Mouse (Mus musculus): ENCODE results near the gene Anxa2. TPM values are rescaled to one million over a fixed set of nuclear protein-coding genes. Genes with fewer than 3 reads are reported as not detected.

Gene Anxa2
- polyA plus RNA-seq (2017; shearing (Covaris generic)): 100 to 1,000 TPM; 237 to 239 TPM

GRCm38 (mm10) chr9:69453066-69453900, at the start of gene Anxa2:
TSS of gene Anxa2 (plus strand) at chr9:69453620.
- peak; percentile 51 for ATAC-seq

- no peak for ATAC-seq
These were observed 48.7 kb upstream of the Anxa2 start for GRCm38 (mm10) chr9:69404671-69405070.

GRCm38 (mm10) chr9:69419476-69419875, 33.9 kb upstream of the Anxa2 start:
- ATAC-seq: no peak

GRCm38 (mm10) chr9:69430531-69430930, 22.9 kb upstream of the Anxa2 start:
- no peak for ATAC-seq

- no peak for ATAC-seq
These were observed 21.4 kb upstream of the Anxa2 start for GRCm38 (mm10) chr9:69431863-69432555.

- ATAC-seq: no peak
These were observed 18.2 kb upstream of the Anxa2 start for GRCm38 (mm10) chr9:69435194-69435593.

- no peak for ATAC-seq
These were observed 17.8 kb upstream of the Anxa2 start for GRCm38 (mm10) chr9:69435662-69436061.

GRCm38 (mm10) chr9:69439805-69440357, 13.5 kb upstream of the Anxa2 start:
- no peak for ATAC-seq

- ATAC-seq: peak; percentile 60
These were observed 10.9 kb upstream of the Anxa2 start for GRCm38 (mm10) chr9:69442471-69443038.

- ATAC-seq: no peak
These were observed 10.2 kb upstream of the Anxa2 start for GRCm38 (mm10) chr9:69443203-69443602.

GRCm38 (mm10) chr9:69448801-69449200, 4.6 kb upstream of the Anxa2 start:
- no peak for ATAC-seq

GRCm38 (mm10) chr9:69450636-69451035, 2.8 kb upstream of the Anxa2 start:
- ATAC-seq: no peak

- ATAC-seq: no peak
These were observed 1.3 kb upstream of the Anxa2 start for GRCm38 (mm10) chr9:69451886-69452810.

GRCm38 (mm10) chr9:69453901-69454666, 664 bp downstream of the Anxa2 start:
- peak; percentile 40 for ATAC-seq

GRCm38 (mm10) chr9:69454691-69455090, 1.3 kb downstream of the Anxa2 start:
- ATAC-seq: peak; percentile 5

- ATAC-seq: no peak
These were observed 2.0 kb downstream of the Anxa2 start for GRCm38 (mm10) chr9:69455391-69455790.

GRCm38 (mm10) chr9:69456406-69457075, 3.1 kb downstream of the Anxa2 start:
- no peak for ATAC-seq

- ATAC-seq: no peak
These were observed 3.7 kb downstream of the Anxa2 start for GRCm38 (mm10) chr9:69457143-69457542.

GRCm38 (mm10) chr9:69457747-69458625, 4.6 kb downstream of the Anxa2 start:
- ATAC-seq: peak; percentile 27

- ATAC-seq: no peak
These were observed 5.6 kb downstream of the Anxa2 start for GRCm38 (mm10) chr9:69458982-69459381.

Data from activated CD4-positive, CD25-positive, alpha-beta regulatory T cell, adult 4 months (primary cell).